Mouse (Mus musculus): Measurements from ENCODE around the gene Tex261. TPM values are rescaled to one million over a fixed set of nuclear protein-coding genes. Genes with fewer than 3 reads are reported as not detected.

The Tex261 gene
- polyA plus RNA-seq, 1 experiment from 2014 or later: 73.2 TPM

DNA sequence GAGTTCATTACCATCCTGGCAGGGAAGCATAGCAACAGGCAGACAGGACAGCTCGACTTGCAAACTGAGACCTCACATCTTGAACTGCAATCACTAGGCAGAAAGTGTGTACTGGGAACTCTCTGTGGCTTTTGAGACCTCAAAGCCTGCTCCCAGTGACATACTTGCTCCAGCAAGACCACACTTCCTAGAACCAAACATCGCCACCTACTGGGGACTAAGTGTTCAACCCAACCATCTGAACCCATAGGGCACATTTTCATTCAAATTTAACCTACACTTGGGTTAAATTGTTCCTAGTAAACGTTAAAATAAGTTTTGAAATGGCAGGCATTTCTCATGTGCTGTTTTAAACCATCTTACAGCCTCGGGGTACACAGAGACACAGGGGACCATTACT lies 48.4 kb downstream of the Tex261 start:
- no peak overlapping the region for H3K4me3 ChIP-seq (replicated peaks)
- no peaks in the 10 kb centered on the region for H3K9me3 ChIP-seq (replicated peaks)
- H3K27ac ChIP-seq (replicated peaks): no peak overlapping the region
- H3K27me3 ChIP-seq (replicated peaks): peaks cover 37% of the 10 kb centered on the region
- no peak overlapping the region for H3K4me2 ChIP-seq
- no peaks in the 10 kb centered on the region for H3K4me1 ChIP-seq
- H3K9ac ChIP-seq (replicated peaks): no peak overlapping the region
- no peak for ATAC-seq (ENCODE audit: low FRiP score)
- WGBS: 45% methylated on average over 4 of the region's 4 CpGs
- no peaks in the 10 kb centered on the region for H3K36me3 ChIP-seq

DNA sequence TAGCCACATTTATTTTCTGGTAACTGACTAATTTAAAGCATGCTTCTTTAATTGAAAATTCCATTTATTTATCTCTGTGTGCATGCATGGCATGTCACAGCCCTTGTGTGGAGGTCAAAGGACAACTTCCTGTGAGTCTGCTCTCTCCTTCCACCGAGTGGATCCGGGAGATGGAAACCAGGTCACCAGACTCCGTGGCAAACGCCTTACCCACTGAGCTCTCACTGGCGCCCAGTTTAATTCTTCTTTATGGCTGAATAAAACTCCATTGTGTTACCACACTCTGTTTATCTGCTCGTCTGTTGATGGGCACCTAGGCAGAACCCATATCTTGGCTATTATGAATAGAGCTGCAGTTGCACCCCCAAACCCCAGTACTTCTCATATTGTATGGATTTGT lies 53.1 kb downstream of the Tex261 start:
- ATAC-seq (ENCODE audit: low FRiP score): no peak
- Histone ChIP-seq H3K4me1 (no peaks in the 10 kb centered on the region), H3K4me2 (no peak overlapping the region), H3K27ac (replicated peaks) (no peak overlapping the region), H3K9ac (replicated peaks) (no peak overlapping the region), H3K27me3 (replicated peaks) (peaks cover 68% of the 10 kb centered on the region), H3K36me3 (no peaks in the 10 kb centered on the region), H3K4me3 (replicated peaks) (no peak overlapping the region), H3K9me3 (replicated peaks) (no peaks in the 10 kb centered on the region)
- WGBS: 16% methylated on average over 6 of the region's 6 CpGs

Other genes with a start within 250 kb of the Tex261 start
- gene Actg2, start 239.5 kb downstream of the Tex261 start, polyA plus RNA-seq (2015; fragmentation: Nextera tagmentation; extraction: Ambion mirVana): 2.3 and 128 TPM in 2 replicates
- 55.3 and 60.2 TPM in 2 replicates for gene Stambp, start 203.1 kb downstream of the Tex261 start, polyA plus RNA-seq (2015; fragmentation: Nextera tagmentation; extraction: Ambion mirVana)
- not detected in 2 replicates for gene Clec4f, start 119.6 kb downstream of the Tex261 start, polyA plus RNA-seq (2015; fragmentation: Nextera tagmentation; extraction: Ambion mirVana)
- not detected in 2 replicates for gene Cd207, start 98.0 kb downstream of the Tex261 start, polyA plus RNA-seq (2015; fragmentation: Nextera tagmentation; extraction: Ambion mirVana)
- not detected in 2 replicates for gene Vax2, start 64.5 kb downstream of the Tex261 start, polyA plus RNA-seq (2015; fragmentation: Nextera tagmentation; extraction: Ambion mirVana)
- not detected in 2 replicates for gene Atp6v1b1, start 32.8 kb downstream of the Tex261 start, polyA plus RNA-seq (2015; fragmentation: Nextera tagmentation; extraction: Ambion mirVana)
- gene Ankrd53, start 13.2 kb downstream of the Tex261 start, polyA plus RNA-seq (2015; fragmentation: Nextera tagmentation; extraction: Ambion mirVana): 0.19 TPM in 1 of 2 replicates, not detected in the other
- gene Nagk, start 19.2 kb upstream of the Tex261 start, polyA plus RNA-seq (2015; fragmentation: Nextera tagmentation; extraction: Ambion mirVana): 105 and 113 TPM in 2 replicates
- 26.1 and 27.6 TPM in 2 replicates for gene Paip2b, start 55.9 kb upstream of the Tex261 start, polyA plus RNA-seq (2015; fragmentation: Nextera tagmentation; extraction: Ambion mirVana)
- gene Zfp638, start 91.3 kb upstream of the Tex261 start, polyA plus RNA-seq (2015; fragmentation: Nextera tagmentation; extraction: Ambion mirVana): 68.8 and 69.3 TPM in 2 replicates
- 2.3 and 4.2 TPM in 2 replicates for gene Dysf, start 232.8 kb upstream of the Tex261 start, polyA plus RNA-seq (2015; fragmentation: Nextera tagmentation; extraction: Ambion mirVana)